Mouse (Mus musculus) liver, embryonic 15.5 days (tissue): ENCODE measurements at regions not wholly inside any gene's neighbourhood (a gene's known extent, or its start where the extent isn't known, plus 50 kb on each side); places are given as distances from the start of the nearest gene placed in this dataset.

Source experiments
- ATAC-seq: fragments of 200-750 bp; cut with Nextera tagmentation; 2 replicates; pipeline ENCODE4 v1.8.0; 2017; ENCODE audit warnings: moderate number of reproducible peaks, mild to moderate bottlenecking, moderate library complexity; ENCODE audit not compliant: insufficient read depth
- H3K27ac ChIP-seq: fragments of 300-500 bp; sonication (generic); replicated peaks from 2 replicates; pipeline ENCODE4 v1.5.1; 2015; ENCODE audit warnings: mild to moderate bottlenecking, inconsistent platforms
- H3K27me3 ChIP-seq: fragments of 300-500 bp; sonication (generic); 2 replicates; pipeline ENCODE4 v1.6.1; 2015; ENCODE audit warnings: mild to moderate bottlenecking, inconsistent platforms
- H3K36me3 ChIP-seq: fragments of 300-500 bp; sonication (generic); replicated peaks from 2 replicates; pipeline ENCODE4 v1.6.1; 2015; ENCODE audit warnings: moderate library complexity, mild to moderate bottlenecking, inconsistent platforms
- H3K4me1 ChIP-seq: fragments of 300-500 bp; sonication (generic); replicated peaks from 2 replicates; pipeline ENCODE4 v1.6.1; 2015; ENCODE audit warnings: inconsistent platforms
- H3K4me2 ChIP-seq: fragments of 300-500 bp; sonication (generic); 2 replicates; pipeline ENCODE4 v1.6.1; 2015; ENCODE audit warnings: moderate library complexity, mild to moderate bottlenecking, inconsistent platforms
- H3K4me3 ChIP-seq: fragments of 300-500 bp; sonication (generic); replicated peaks from 2 replicates; pipeline ENCODE4 v1.5.1; 2015; ENCODE audit warnings: mild to moderate bottlenecking, inconsistent platforms
- H3K9ac ChIP-seq: fragments of 300-500 bp; sonication (generic); 2 replicates; pipeline ENCODE4 v1.6.1; 2015; ENCODE audit warnings: moderate library complexity, mild to moderate bottlenecking, inconsistent platforms
- H3K9me3 ChIP-seq: fragments of 300-500 bp; sonication (generic); replicated peaks from 2 replicates; pipeline ENCODE4 v1.6.1; 2016; ENCODE audit warnings: inconsistent platforms
- WGBS: fragments of 180-500 bp; shearing (Covaris S2); methylation state at CpG from one replicate; pipeline ENCODE4 v1.1.7; 2015; ENCODE audit warnings: mixed read lengths; ENCODE audit not compliant: insufficient replicate concordance; 5-methylcytosine and 5-hydroxymethylcytosine counted together

- Histone ChIP-seq H3K9ac (no peak overlapping the region), H3K27me3 (0 out of 2 replicates have a peak, but pooled peaks cover 3% of the 10 kb centered on the region), H3K9me3 (no peaks in the 10 kb centered on the region), H3K27ac (no peak overlapping the region), H3K4me1 (no peaks in the 10 kb centered on the region), H3K4me3 (no peak overlapping the region), H3K36me3 (no peaks in the 10 kb centered on the region), H3K4me2 (no peak overlapping the region)
- WGBS: 41% methylated on average over 4 of the region's 4 CpGs
- ATAC-seq: no peak
These were observed 150.7 kb downstream of the Psat1 start for GRCm38 (mm10) chr19:15796466-15796865.

DNA sequence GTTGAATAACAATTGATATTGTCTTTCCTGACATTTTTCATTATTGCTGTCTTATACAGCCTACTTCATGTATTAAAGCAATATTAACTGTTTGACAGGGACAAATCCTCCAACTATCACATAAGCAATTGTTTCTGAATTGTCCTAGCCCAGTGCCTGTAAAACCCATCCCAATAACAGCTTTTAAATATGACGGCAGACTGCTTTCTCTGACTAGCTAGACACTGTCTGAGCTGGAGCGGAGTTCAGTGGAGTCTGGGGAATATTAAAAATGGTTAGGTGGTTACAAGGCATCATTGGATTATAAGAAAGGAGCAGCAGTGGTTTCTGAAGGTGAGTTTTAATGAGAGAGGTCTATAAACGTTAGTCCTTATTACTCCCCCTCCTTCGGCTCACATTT is 155.2 kb downstream of the Psat1 start:
- no peak overlapping the region for H3K9ac ChIP-seq
- H3K27ac ChIP-seq: no peak overlapping the region
- no peak for ATAC-seq
- no peak overlapping the region for H3K4me2 ChIP-seq
- no peaks in the 10 kb centered on the region for H3K4me1 ChIP-seq
- 64% methylated on average over 4 of the region's 4 CpGs for WGBS
- H3K4me3 ChIP-seq: no peak overlapping the region
- H3K36me3 ChIP-seq: no peaks in the 10 kb centered on the region
- no peaks in the 10 kb centered on the region for H3K27me3 ChIP-seq
- H3K9me3 ChIP-seq: no peaks in the 10 kb centered on the region

DNA sequence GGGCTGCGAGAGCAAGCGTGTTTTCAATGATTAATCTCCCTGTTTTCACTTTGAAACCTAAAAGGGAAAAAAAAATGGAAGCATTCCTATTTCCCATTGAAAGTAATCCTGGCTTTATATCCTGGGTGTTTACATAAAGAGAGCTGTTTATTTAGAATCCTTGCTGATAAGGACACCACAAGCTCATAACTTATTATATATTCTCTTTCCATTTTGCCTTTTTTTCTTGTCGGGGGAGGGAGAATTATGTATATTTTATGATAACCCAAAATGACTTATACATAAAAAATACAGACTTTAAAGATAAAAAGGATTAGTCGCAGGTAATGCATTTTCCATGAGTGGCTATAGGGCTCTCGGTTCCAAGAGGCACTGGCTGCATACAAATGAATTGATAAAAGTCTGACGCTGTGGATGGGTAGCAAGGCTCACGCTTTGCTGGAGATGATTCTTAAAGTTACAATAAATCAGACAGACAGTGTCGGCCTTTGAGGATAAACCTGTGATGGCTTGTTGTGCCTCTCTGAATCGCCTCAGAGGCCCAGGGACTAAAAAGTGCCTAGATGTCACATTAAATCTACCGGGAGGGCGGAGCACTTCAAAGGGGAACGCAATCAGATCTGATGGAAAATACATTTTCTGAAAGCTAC is 155.7 kb downstream of the Psat1 start:
- Histone ChIP-seq H3K36me3 (no peaks in the 10 kb centered on the region), H3K9ac (no peak overlapping the region), H3K4me1 (no peaks in the 10 kb centered on the region), H3K4me3 (no peak overlapping the region), H3K9me3 (no peaks in the 10 kb centered on the region), H3K27ac (no peak overlapping the region), H3K4me2 (no peak overlapping the region), H3K27me3 (no peaks in the 10 kb centered on the region)
- no peak for ATAC-seq
- 64% methylated on average over 12 of the region's 12 CpGs for WGBS

GRCm38 (mm10) chr19:15790620-15791263 is 156.4 kb downstream of the Psat1 start:
- no peak for ATAC-seq
- H3K4me2 ChIP-seq: no peak overlapping the region

DNA sequence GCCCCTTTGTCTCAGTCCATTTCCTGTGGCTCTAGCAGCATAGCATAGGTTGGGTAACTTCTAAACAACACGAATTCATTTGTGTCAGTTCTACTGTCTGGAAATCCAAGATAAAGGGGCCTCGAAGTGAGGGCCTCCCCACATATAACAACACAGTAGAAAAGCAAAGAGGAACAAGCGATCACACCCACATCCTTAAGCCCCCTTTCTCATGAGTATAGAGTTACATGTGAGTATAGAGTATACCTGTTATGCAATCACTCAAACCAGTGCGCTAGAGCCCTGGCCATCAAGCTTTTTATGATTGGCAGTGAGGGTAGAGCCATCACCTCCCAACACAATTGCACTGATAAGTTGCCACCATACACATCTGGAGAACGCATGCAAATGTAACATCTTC is 157.4 kb downstream of the Psat1 start:
- Histone ChIP-seq H3K4me3 (no peak overlapping the region), H3K4me1 (no peaks in the 10 kb centered on the region), H3K9me3 (no peaks in the 10 kb centered on the region), H3K36me3 (no peaks in the 10 kb centered on the region), H3K27ac (no peak overlapping the region), H3K27me3 (no peaks in the 10 kb centered on the region), H3K9ac (no peak overlapping the region), H3K4me2 (no peak overlapping the region)
- ATAC-seq: no peak
- WGBS: 21% methylated on average over 5 of the region's 5 CpGs

More at GRCm38 (mm10) chr19:15790620-15791263, 156.4 kb downstream of the Psat1 start:
- Histone ChIP-seq H3K4me3 (no peak overlapping the region), H3K9me3 (no peaks in the 10 kb centered on the region), H3K27me3 (no peaks in the 10 kb centered on the region), H3K36me3 (no peaks in the 10 kb centered on the region), H3K9ac (no peak overlapping the region), H3K4me1 (no peaks in the 10 kb centered on the region), H3K27ac (no peak overlapping the region)
- 59% methylated on average over 13 of the region's 13 CpGs for WGBS

DNA sequence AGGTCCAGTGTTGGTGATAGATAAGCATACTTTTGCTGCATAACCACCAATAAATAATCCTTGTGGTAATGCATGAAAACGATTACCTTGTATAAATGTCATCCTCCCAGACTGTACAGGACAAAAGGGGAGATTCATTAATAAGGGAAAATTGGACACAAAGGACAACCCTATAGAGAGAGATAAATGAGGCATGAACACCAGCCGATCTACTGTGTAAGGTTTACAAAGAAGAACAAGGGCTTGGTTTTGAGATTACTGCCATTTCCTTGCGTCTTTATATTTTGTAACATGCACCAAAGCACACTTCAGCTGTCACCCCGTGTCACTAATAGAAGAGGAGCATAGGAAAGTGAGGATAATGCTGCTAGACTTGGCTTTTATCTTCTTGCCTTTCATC is 162.5 kb downstream of the Psat1 start:
- no peak for ATAC-seq

GRCm38 (mm10) chr19:15769651-15770050 is 177.5 kb downstream of the Psat1 start:
- H3K4me1 ChIP-seq: no peaks in the 10 kb centered on the region
- no peak for ATAC-seq
- no peak overlapping the region for H3K9ac ChIP-seq
- H3K36me3 ChIP-seq: no peaks in the 10 kb centered on the region
- WGBS: 34% methylated on average over 4 of the region's 4 CpGs
- H3K4me3 ChIP-seq: no peak overlapping the region
- no peak overlapping the region for H3K4me2 ChIP-seq
- H3K27ac ChIP-seq: no peak overlapping the region
- no peaks in the 10 kb centered on the region for H3K27me3 ChIP-seq
- H3K9me3 ChIP-seq: no peaks in the 10 kb centered on the region

More for the DNA sequence above, 162.5 kb downstream of the Psat1 start:
- no peak overlapping the region for H3K4me2 ChIP-seq
- no peaks in the 10 kb centered on the region for H3K9me3 ChIP-seq
- H3K4me1 ChIP-seq: no peaks in the 10 kb centered on the region
- H3K4me3 ChIP-seq: no peak overlapping the region
- H3K9ac ChIP-seq: no peak overlapping the region
- no peak overlapping the region for H3K27ac ChIP-seq
- H3K36me3 ChIP-seq: no peaks in the 10 kb centered on the region
- no peaks in the 10 kb centered on the region for H3K27me3 ChIP-seq
- 42% methylated on average over 4 of the region's 4 CpGs for WGBS

- Histone ChIP-seq H3K27me3 (no peaks in the 10 kb centered on the region), H3K27ac (no peak overlapping the region), H3K9me3 (no peaks in the 10 kb centered on the region), H3K36me3 (no peaks in the 10 kb centered on the region), H3K9ac (no peak overlapping the region), H3K4me3 (no peak overlapping the region), H3K4me2 (no peak overlapping the region), H3K4me1 (no peaks in the 10 kb centered on the region)
- ATAC-seq: no peak
- 78% methylated on average over 4 of the region's 4 CpGs for WGBS
These were observed 186.1 kb downstream of the Psat1 start for GRCm38 (mm10) chr19:15761086-15761485.

DNA sequence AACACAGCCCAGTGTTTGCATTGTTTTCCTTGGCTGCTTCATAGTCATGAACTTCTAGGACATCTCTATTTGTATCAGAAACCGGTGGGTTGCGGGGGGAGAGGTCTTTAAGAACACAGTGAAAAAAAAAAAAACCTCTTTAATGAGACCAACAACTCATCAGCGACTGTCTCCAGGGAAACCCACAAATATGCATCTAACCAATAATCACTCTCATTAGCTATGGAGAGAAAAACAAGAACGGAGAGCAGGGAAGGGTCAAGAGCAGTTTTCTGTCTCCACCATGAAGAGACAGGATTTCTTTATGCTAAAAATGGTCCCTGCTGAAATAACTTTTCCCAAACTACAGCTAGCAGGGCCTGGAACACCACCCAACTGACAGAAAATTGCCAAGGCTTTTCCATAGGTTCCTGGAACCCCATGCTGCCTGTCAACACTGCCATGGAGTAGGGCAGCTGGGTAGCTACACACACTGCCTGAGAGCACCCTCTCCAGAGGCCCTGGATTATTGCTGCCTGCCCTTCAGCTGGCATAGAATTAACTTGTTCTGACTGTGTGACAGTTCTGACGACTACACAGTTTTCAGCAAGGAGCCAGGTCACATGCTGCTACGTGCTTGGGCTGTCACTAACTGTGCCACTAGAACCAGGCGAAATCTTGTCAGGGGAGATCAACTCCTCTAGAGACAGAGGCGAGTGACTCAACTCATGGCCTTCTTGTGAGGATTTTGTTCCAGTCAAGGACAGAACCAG is 201.9 kb downstream of the Psat1 start:
- H3K27ac ChIP-seq: no peak overlapping the region
- ATAC-seq: no peak
- H3K27me3 ChIP-seq: no peaks in the 10 kb centered on the region
- 51% methylated on average over 8 of the region's 8 CpGs for WGBS
- no peaks in the 10 kb centered on the region for H3K4me1 ChIP-seq
- no peak overlapping the region for H3K9ac ChIP-seq
- H3K4me2 ChIP-seq: no peak overlapping the region
- H3K36me3 ChIP-seq: no peaks in the 10 kb centered on the region
- H3K4me3 ChIP-seq: no peak overlapping the region
- no peaks in the 10 kb centered on the region for H3K9me3 ChIP-seq

DNA sequence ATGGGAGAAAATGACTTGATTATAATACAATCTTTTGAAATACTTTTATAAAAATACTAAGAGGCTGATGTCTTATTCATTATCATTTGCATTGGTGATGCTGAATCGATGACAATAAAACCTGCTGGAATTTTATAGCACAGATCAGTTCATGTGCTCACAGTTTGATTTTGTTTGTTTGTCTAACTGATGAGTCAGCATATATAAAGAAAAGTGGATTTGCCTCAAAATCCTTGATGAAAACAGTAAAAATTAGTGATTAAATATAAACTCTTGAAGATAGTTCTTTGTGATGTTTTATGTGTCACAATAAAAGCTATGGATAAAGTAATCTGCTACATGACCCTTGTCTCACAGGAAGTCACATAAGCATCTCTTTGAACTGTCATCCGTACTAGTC is 210.9 kb downstream of the Psat1 start:
- Histone ChIP-seq H3K36me3 (no peaks in the 10 kb centered on the region), H3K4me1 (no peaks in the 10 kb centered on the region), H3K27me3 (no peaks in the 10 kb centered on the region), H3K4me2 (no peak overlapping the region), H3K4me3 (no peak overlapping the region), H3K9ac (no peak overlapping the region), H3K27ac (no peak overlapping the region), H3K9me3 (no peaks in the 10 kb centered on the region)
- 54% methylated on average over 2 of the region's 2 CpGs for WGBS
- no peak for ATAC-seq

- Histone ChIP-seq H3K4me1 (no peaks in the 10 kb centered on the region), H3K4me3 (no peak overlapping the region), H3K9ac (no peak overlapping the region), H3K27ac (no peak overlapping the region), H3K9me3 (no peaks in the 10 kb centered on the region), H3K36me3 (no peaks in the 10 kb centered on the region), H3K4me2 (no peak overlapping the region), H3K27me3 (no peaks in the 10 kb centered on the region)
- WGBS: 69% methylated on average over 13 of the region's 13 CpGs
- ATAC-seq: no peak
These were observed 220.2 kb downstream of the Psat1 start for GRCm38 (mm10) chr19:15726785-15727406.
